Mouse (Mus musculus): Measurements from ENCODE around the gene Ppp1r13l. TPM values are rescaled to one million over a fixed set of nuclear protein-coding genes. Genes with fewer than 3 reads are reported as not detected.

Gene Ppp1r13l
- polyA plus RNA-seq, 1 experiment from 2014 or later = 4.8 TPM

DNA sequence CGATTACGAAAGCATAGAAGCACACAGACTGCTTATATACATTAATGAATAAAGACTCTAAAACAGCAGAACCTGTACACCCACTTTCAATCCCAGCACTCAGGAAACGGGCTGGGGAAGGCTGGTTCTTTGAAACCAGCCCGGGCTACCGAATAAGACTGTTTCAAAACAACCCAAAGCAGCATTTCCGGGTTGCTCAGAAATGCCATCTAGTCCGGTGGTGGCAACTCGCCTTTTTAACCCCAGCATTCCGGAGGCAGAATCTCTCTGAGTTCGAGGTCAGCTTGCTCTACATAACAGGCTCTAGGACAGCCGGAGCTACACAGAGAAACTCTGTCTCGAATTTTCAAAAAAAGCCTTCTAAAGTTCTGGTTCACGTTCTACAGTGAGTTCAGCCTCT lies 915 bp upstream of the Ppp1r13l start:
- H3K9me3 ChIP-seq = no peaks in the 10 kb centered on the region
- peaks cover 15% of the 10 kb centered on the region for H3K27me3 ChIP-seq
- H3K9ac ChIP-seq = peak overlapping the region; percentile 73
- peak overlapping the region; percentile 66 for H3K4me3 ChIP-seq (replicated peaks)
- no peak for ATAC-seq (ENCODE audit: low FRiP score)
- peaks cover 40% of the 10 kb centered on the region for H3K4me1 ChIP-seq
- no peak overlapping the region for H3K27ac ChIP-seq
- H3K36me3 ChIP-seq (replicated peaks) = peaks cover 38% of the 10 kb centered on the region
- WGBS = 23% methylated on average over 13 of the region's 13 CpGs
- H3K4me2 ChIP-seq = peak overlapping the region; percentile 97

DNA sequence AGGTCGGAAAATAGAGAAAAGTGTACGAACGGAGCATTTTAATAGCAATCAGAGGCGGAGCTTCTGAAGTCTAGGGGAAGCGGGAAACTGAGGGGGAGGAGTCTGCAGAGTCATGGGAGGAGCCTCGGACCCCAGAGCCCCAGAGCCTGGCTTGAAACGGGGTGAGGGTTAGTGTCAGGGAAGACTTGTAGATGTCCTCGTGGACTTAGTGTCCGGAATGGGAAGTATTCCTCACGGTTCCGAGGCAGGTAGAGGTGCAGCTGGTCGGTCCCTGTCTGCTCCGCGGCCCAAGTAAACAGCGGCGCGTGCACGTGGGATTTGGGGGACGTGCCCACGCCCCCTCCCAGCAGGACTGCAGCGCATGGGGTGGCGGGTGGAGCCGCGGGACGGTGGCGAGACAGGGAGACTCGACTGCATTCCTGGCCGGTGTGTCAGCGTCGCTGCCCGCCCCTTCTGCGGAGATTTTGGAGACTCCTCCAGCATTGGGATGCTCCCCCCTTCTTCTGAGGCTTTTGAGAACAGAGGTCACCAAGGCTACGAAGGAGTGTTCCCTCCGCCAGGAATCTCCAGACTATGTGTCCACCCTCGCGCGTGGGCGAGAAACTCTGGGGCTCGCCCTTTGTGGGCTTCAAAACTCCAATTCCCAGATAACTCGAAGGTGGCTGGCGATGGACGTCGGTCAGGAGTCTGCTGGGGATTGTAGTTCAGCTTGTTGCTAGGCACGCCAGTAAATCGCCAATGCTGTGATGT lies 518 bp downstream of the Ppp1r13l start:
- WGBS = under 1% methylated on average over 45 of the region's 45 CpGs
- Histone ChIP-seq H3K27me3 (peaks cover 16% of the 10 kb centered on the region), H3K9me3 (no peaks in the 10 kb centered on the region), H3K27ac (no peak overlapping the region), H3K4me1 (peaks cover 46% of the 10 kb centered on the region), H3K4me2 (peak overlapping the region; percentile 97), H3K4me3 (replicated peaks) (peak overlapping the region; percentile 66), H3K9ac (peak overlapping the region; percentile 73), H3K36me3 (replicated peaks) (peaks cover 25% of the 10 kb centered on the region)
- peak; percentile 78 for ATAC-seq (ENCODE audit: low FRiP score)

- ATAC-seq (ENCODE audit: low FRiP score) = peak; percentile 73
- Histone ChIP-seq H3K27me3 (peaks cover 16% of the 10 kb centered on the region), H3K4me1 (peaks cover 46% of the 10 kb centered on the region), H3K36me3 (replicated peaks) (peaks cover 18% of the 10 kb centered on the region), H3K27ac (no peak overlapping the region), H3K4me3 (replicated peaks) (peak overlapping the region; percentile 66), H3K9ac (peak overlapping the region; percentile 73), H3K9me3 (no peaks in the 10 kb centered on the region), H3K4me2 (peak overlapping the region; percentile 97)
- under 1% methylated on average over 27 of the region's 27 CpGs for WGBS
Observed at GRCm38 (mm10) chr7:19360944-19361343, 1.4 kb downstream of the Ppp1r13l start.

GRCm38 (mm10) chr7:19361720-19362119 lies 2.2 kb downstream of the Ppp1r13l start:
- Histone ChIP-seq H3K36me3 (replicated peaks) (peaks cover 10% of the 10 kb centered on the region), H3K27me3 (peaks cover 16% of the 10 kb centered on the region), H3K4me3 (replicated peaks) (peak overlapping the region; percentile 66), H3K27ac (0 out of 2 replicates have a peak overlapping the region, but pooled peaks have one; percentile 8), H3K4me1 (peaks cover 46% of the 10 kb centered on the region), H3K9me3 (no peaks in the 10 kb centered on the region), H3K4me2 (peak overlapping the region; percentile 97), H3K9ac (0 out of 2 replicates have a peak overlapping the region, but pooled peaks have one; percentile 73)
- ATAC-seq (ENCODE audit: low FRiP score) = no peak
- 10% methylated on average over 16 of the region's 16 CpGs for whole genome bisulfite sequencing

- Histone ChIP-seq H3K36me3 (replicated peaks) (peaks cover 5% of the 10 kb centered on the region), H3K4me1 (peaks cover 46% of the 10 kb centered on the region), H3K27me3 (peaks cover 16% of the 10 kb centered on the region), H3K9me3 (no peaks in the 10 kb centered on the region), H3K4me2 (no peak overlapping the region), H3K4me3 (replicated peaks) (peak overlapping the region; percentile 66), H3K9ac (no peak overlapping the region), H3K27ac (0 out of 2 replicates have a peak overlapping the region, but pooled peaks have one; percentile 8)
- 23% methylated on average over 4 of the region's 4 CpGs for WGBS
- no peak for ATAC-seq (ENCODE audit: low FRiP score)
Observed at GRCm38 (mm10) chr7:19362276-19362675, 2.7 kb downstream of the Ppp1r13l start.

DNA sequence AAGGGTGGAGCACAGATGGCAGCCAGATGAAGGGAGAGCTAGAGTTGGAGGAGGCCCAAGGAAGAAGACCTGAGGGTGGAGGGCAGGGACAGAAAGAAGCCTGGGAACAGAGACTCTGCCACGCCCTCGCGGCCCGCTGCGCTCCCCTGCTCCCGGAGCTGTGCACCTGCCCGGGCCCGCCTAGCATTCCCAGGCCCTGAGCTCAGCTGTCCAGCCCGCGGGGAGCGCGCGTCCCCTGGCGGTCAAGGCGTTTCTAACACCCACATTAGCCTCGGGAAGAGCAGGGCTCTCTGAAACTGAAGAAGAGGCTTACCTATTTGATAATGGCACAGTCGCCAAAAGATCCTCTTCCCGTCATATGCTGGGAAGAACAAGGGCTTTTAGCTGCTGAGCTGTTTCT lies 4.3 kb downstream of the Ppp1r13l start:
- H3K27me3 ChIP-seq = peaks cover 23% of the 10 kb centered on the region
- WGBS = 3% methylated on average over 18 of the region's 18 CpGs
- no peak overlapping the region for H3K4me2 ChIP-seq
- no peak overlapping the region for H3K4me3 ChIP-seq (replicated peaks)
- H3K36me3 ChIP-seq (replicated peaks) = no peaks in the 10 kb centered on the region; the same call in 1 of the 2 replicates
- H3K9me3 ChIP-seq = no peaks in the 10 kb centered on the region
- H3K9ac ChIP-seq = no peak overlapping the region; the same call in 1 of the 2 replicates
- H3K27ac ChIP-seq = no peak overlapping the region
- peaks cover 38% of the 10 kb centered on the region for H3K4me1 ChIP-seq
- ATAC-seq (ENCODE audit: low FRiP score) = no peak

GRCm38 (mm10) chr7:19365376-19365775 lies 5.8 kb downstream of the Ppp1r13l start:
- Histone ChIP-seq H3K27me3 (peaks cover 34% of the 10 kb centered on the region), H3K9ac (no peak overlapping the region), H3K4me3 (replicated peaks) (no peak overlapping the region), H3K9me3 (no peaks in the 10 kb centered on the region), H3K4me2 (no peak overlapping the region), H3K4me1 (peaks cover 36% of the 10 kb centered on the region), H3K27ac (no peak overlapping the region), H3K36me3 (replicated peaks) (no peaks in the 10 kb centered on the region; the same call in 1 of the 2 replicates)
- ATAC-seq (ENCODE audit: low FRiP score) = no peak
- WGBS = 80% methylated on average over 4 of the region's 4 CpGs

GRCm38 (mm10) chr7:19368380-19368779 lies 8.8 kb downstream of the Ppp1r13l start:
- no peak for ATAC-seq (ENCODE audit: low FRiP score)
- Histone ChIP-seq H3K9me3 (no peaks in the 10 kb centered on the region), H3K4me2 (no peak overlapping the region), H3K27me3 (peaks cover 21% of the 10 kb centered on the region), H3K36me3 (replicated peaks) (no peaks in the 10 kb centered on the region; the same call in 1 of the 2 replicates), H3K9ac (no peak overlapping the region), H3K4me1 (peaks cover 15% of the 10 kb centered on the region), H3K4me3 (replicated peaks) (no peak overlapping the region), H3K27ac (no peak overlapping the region)
- 21% methylated on average over 16 of the region's 16 CpGs for WGBS

DNA sequence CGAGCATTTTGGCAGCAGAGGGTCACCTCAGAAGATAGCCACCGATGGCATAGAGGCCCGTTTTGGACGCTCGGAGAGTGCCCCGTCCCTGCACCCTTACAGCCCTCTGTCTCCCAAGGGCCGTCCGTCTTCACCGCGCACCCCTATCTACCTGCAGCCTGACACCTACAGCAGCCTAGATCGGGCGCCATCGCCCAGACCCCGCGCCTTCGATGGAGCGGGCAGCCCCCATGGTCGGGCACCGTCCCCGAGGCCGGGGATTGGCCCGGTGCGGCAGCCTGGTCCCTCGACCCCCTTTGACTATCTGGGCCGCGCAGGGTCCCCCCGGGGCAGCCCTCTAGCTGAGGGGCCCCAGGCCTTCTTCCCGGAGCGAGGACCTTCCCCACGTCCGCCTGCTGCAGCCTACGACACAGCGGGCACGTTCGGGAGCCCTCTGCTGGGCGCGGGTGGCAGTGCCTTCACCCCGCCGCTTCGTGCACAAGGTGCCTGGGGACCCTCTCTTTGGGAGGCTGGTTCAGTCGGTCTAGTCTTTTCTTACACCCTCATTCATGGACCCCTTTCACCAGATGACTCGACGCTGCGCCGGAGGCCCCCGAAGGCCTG lies 10.4 kb downstream of the Ppp1r13l start:
- WGBS = 11% methylated on average over 46 of the region's 46 CpGs
- Histone ChIP-seq H3K4me2 (peak overlapping the region; percentile 80), H3K9me3 (no peaks in the 10 kb centered on the region), H3K36me3 (replicated peaks) (no peaks in the 10 kb centered on the region; the same call in 1 of the 2 replicates), H3K27ac (no peak overlapping the region), H3K4me1 (peaks cover 8% of the 10 kb centered on the region), H3K9ac (peak overlapping the region; percentile 69), H3K27me3 (peaks cover 18% of the 10 kb centered on the region), H3K4me3 (replicated peaks) (peak overlapping the region; percentile 47)
- ATAC-seq (ENCODE audit: low FRiP score) = peak; percentile 89

GRCm38 (mm10) chr7:19373367-19373766 lies 13.8 kb downstream of the Ppp1r13l start:
- H3K27ac ChIP-seq = no peak overlapping the region
- H3K4me2 ChIP-seq = no peak overlapping the region
- peaks cover 7% of the 10 kb centered on the region for H3K4me1 ChIP-seq
- peaks cover 6% of the 10 kb centered on the region for H3K36me3 ChIP-seq (replicated peaks)
- peaks cover 16% of the 10 kb centered on the region for H3K27me3 ChIP-seq
- no peak overlapping the region for H3K9ac ChIP-seq
- no peaks in the 10 kb centered on the region for H3K9me3 ChIP-seq
- WGBS = 93% methylated on average over 2 of the region's 2 CpGs
- no peak for ATAC-seq (ENCODE audit: low FRiP score)
- H3K4me3 ChIP-seq (replicated peaks) = no peak overlapping the region

- 0 out of 2 replicates have a peak, but pooled peaks have one; percentile 25 for ATAC-seq (ENCODE audit: low FRiP score)
- Histone ChIP-seq H3K27me3 (no peaks in the 10 kb centered on the region), H3K36me3 (replicated peaks) (peaks cover 6% of the 10 kb centered on the region; the same call in 1 of the 2 replicates), H3K4me3 (replicated peaks) (no peak overlapping the region), H3K4me1 (no peaks in the 10 kb centered on the region; the same call in 1 of the 2 replicates), H3K9me3 (no peaks in the 10 kb centered on the region), H3K4me2 (no peak overlapping the region), H3K9ac (no peak overlapping the region), H3K27ac (no peak overlapping the region)
- WGBS = 83% methylated on average over 18 of the region's 18 CpGs
Observed at GRCm38 (mm10) chr7:19375368-19375767, 15.8 kb downstream of the Ppp1r13l start.

- no peak overlapping the region for H3K27ac ChIP-seq
- no peaks in the 10 kb centered on the region for H3K4me1 ChIP-seq
- no peak overlapping the region for H3K9ac ChIP-seq
- no peak overlapping the region for H3K4me2 ChIP-seq
- no peak overlapping the region for H3K4me3 ChIP-seq (replicated peaks)
- H3K27me3 ChIP-seq = no peaks in the 10 kb centered on the region
- no peak for ATAC-seq (ENCODE audit: low FRiP score)
- 89% methylated on average over 4 of the region's 4 CpGs for WGBS
- H3K9me3 ChIP-seq = no peaks in the 10 kb centered on the region
- peaks cover 6% of the 10 kb centered on the region; the same call in 1 of the 2 replicates for H3K36me3 ChIP-seq (replicated peaks)
Observed at GRCm38 (mm10) chr7:19376019-19376418, 16.5 kb downstream of the Ppp1r13l start.
